Mouse (Mus musculus) brown adipose tissue, adult 24 weeks (tissue): ENCODE results near the gene Ankle1. TPM values are rescaled to one million over a fixed set of nuclear protein-coding genes. Genes with fewer than 3 reads are reported as not detected.
"Not testable (repeated sequence)": the region's sequence is repeated elsewhere in the genome, so short reads cannot be mapped to it uniquely, and the experiment has no call there.

Experiments
- H3K27ac ChIP-seq: fragments of 200-500 bp; replicated peaks from 2 replicates; pipeline ENCODE4 v1.5.1; 2012; ENCODE audit warnings: low read depth, mild to moderate bottlenecking, low read length
- H3K4me1 ChIP-seq: fragments of 200-500 bp; 2 replicates; pipeline ENCODE4 v1.6.1; 2012; ENCODE audit warnings: low read length, mixed read lengths; ENCODE audit not compliant: control insufficient read depth, insufficient read depth, insufficient read length
- H3K4me3 ChIP-seq: fragments of 200-500 bp; 2 replicates; pipeline ENCODE4 v1.5.1; 2012; ENCODE audit warnings: low read depth, mild to moderate bottlenecking, low read length, moderate library complexity; ENCODE audit not compliant: insufficient read depth
- polyA plus RNA-seq: library from polyadenylated mRNA; stranded (reverse); fragments of >200 nt; gene quantifications from 2 replicates; pipeline ENCODE4 v1.2.4, GENCODE M21; 2012; ENCODE audit not compliant: missing spikeins, insufficient read depth, insufficient read length

Gene Ankle1
- polyA plus RNA-seq, 1 experiment: not detected

DNA sequence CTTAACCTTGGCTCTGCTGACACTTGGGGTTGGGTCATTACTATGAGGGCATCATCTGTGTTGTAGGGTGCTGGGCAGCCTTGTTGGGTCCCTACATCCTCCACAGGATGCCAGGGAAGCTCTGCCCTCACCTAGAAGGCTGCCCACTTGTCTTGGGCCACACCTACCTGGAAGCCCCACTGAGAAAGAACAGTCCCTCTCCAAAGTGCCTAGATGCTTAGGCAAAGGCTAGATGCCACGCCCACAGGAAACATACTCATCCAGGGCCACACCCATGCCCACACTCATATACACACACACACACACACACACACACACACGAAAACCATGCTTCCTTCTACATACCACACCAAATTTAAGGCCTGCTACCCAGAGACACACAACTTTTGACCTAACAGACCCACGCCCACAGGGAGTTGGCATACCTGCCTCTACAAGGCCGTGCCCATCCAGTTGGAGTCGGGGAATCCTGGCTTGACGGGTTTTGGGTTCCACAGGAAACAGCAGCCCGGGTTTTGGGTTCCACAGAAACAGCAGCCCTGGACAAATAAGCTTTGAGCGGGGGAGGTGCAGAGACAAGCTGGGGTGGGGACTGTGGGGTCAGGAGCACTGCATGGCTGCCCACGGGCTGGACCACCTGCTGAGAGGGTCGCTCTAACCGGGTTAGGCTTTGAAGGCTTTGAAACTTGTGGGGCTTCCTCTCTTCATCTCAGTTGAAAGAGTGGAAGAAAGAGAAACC lies 5.9 kb downstream of the Ankle1 start:
- H3K4me1 ChIP-seq: no peaks in the 10 kb centered on the region
- no peak overlapping the region for H3K4me3 ChIP-seq
- no peak overlapping the region for H3K27ac ChIP-seq

DNA sequence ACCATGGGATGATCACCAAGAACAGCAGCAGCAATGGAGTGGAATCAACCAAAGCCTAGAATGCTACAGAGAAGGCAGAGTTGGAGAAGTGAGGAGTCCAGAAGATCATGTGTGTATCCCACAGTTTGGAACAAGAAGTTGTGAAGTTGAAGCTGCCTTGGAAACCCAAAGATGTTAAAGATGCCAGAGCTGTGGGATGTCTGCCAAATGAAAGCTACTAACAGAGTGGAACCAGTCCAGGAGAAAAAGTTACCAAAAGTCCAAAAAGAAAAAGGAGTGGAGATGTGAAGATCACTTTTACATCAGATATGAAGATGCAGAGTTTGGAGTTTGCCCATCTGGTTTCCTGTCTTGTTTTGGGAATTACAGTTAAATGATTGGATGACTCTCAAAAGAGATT lies 16.3 kb downstream of the Ankle1 start:
- H3K4me3 ChIP-seq: no peak overlapping the region
- no peaks in the 10 kb centered on the region for H3K4me1 ChIP-seq
- no peak overlapping the region for H3K27ac ChIP-seq

DNA sequence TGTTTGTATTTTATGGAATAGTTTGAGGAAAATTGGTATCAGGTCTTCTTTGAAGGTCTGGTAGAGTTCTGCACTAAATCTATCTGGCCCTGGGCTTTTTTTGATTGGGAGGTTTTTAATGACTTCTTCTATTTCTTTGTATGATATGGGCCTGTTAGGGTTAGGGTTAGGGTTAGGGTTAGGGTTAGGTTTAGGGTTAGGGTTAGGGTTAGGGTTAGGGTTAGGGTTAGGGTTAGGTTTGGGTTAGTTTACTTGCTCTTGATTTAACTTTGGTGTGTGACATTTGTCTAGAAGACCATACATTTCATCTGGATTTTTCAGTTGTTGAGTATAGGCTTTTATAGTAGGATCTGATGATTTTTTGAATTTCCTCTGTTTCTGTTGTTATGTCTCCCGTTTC lies 27.1 kb downstream of the Ankle1 start:
- not testable (repeated sequence) for H3K4me3 ChIP-seq, H3K4me1 ChIP-seq, H3K27ac ChIP-seq

DNA sequence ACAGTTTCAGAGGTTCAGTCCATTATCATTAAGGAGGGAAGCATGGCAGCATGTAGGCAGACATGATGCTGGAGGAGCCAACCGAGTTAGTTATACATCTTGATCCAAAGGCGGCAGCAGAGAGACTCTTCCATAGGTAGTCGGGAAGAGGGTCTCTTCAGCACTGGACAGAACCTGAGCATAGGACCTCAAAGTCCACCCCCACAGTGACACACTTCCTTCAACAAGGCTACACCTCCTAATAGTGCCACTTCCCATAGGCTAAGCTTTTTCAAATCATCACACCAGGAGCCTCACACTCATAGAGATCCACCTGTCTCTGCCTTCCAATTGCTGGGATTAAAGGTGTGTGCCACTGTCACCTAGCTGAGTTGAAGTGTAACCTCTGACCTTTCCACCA lies 31.2 kb downstream of the Ankle1 start:
- Histone ChIP-seq H3K4me3 (no peak overlapping the region), H3K4me1 (no peaks in the 10 kb centered on the region), H3K27ac (no peak overlapping the region)

DNA sequence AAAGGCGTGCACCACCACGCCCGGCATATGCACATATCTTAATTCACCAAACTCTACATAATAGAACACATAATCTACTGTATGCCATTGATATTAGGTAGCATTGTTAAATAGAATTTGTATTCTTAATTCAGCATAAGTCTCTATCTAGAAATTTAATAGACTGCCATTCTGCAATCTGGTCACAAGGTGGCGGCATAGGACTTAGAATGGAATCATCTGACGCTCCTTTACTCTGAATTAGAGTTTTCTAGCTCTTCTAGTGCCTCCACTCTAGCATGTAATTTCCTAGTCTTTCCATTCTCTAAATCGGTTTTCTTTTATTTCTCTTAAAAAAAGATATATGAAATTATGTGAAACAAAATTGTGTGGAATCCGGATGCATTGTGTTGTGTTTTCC lies 35.6 kb downstream of the Ankle1 start:
- Histone ChIP-seq H3K27ac (no peak overlapping the region), H3K4me3 (no peak overlapping the region), H3K4me1 (no peaks in the 10 kb centered on the region)

DNA sequence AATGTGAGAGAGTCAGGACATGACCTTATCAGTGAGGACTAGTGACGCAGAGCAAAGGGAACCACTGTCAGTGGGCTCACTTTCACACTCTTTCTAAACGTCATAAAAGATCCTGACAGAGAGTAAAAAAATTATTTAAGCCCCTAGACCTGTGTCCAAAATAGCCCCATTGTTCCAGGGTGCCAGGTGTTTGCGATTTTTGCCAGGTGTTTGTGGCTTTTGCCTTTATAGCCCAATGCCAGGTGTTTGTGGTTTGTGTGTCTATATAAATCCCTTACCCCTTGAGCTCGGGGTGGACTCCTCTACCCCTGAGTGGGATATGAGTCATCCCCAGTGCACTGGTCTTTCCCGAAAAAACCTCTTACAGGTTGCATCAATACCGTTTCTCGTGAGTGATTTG lies 39.3 kb downstream of the Ankle1 start:
- Histone ChIP-seq H3K27ac (no peak overlapping the region), H3K4me3 (no peak overlapping the region), H3K4me1 (no peaks in the 10 kb centered on the region)

DNA sequence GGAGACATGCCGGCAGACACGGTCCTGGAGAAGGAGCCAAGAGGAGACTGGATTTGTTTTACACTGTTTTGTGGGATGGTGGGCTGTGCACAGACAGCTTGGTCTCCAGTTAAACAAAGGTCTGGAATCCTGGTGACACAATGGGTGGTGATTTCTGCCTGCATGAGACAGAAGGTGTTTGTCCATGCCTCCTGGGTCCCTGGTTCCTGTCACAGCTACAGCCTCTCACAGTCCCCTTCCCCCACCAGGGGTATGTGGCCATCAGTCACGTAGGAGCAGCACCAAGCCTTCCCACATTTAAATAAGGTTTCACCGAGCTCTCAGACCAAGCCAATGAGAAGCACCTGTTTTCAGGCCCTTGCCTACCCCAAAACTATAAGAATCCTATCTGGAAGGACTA lies 45.5 kb downstream of the Ankle1 start:
- Histone ChIP-seq H3K4me3 (no peak overlapping the region), H3K27ac (no peak overlapping the region), H3K4me1 (no peaks in the 10 kb centered on the region)

DNA sequence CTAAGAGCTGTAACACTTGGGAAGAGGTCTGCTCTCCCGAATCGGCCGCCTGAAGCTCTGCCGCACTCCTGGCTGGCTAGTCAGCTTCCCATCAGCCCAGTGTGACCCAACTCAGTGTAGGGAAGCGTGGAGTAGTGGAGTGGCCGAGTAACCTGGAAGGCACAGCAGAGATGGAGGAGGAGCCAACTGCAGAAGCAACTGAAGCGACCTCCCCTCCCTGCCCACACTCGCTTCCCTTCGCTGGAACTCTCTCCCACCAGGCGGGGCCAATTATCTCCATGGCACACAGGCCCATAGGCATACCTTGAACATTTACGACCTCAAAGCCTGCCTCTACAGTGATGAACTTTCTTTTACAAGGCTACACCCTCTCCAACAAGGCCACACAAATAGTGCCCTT lies 46.0 kb downstream of the Ankle1 start:
- Histone ChIP-seq H3K4me1 (no peaks in the 10 kb centered on the region), H3K4me3 (no peak overlapping the region), H3K27ac (no peak overlapping the region)

DNA sequence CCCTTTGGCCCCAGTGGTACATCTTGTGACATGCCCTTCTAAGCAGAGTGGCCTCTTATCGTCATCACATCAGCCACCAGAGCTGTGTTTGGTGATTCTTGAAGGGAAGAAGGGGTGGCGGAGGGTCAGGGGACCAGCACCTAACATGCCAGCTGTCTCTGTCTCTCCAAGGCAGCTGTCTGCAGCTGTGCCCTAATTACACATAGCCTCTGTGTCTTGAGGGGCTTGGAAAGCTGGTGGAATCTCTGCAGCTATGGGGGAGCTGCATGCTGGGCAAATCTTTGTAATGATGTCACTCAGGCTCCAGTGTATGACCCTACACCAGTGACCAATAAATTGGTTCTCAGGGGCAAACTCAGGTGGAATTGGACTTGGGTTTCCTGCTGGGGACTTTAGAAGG lies 46.9 kb downstream of the Ankle1 start:
- Histone ChIP-seq H3K4me3 (no peak overlapping the region), H3K4me1 (0 out of 2 replicates have a peak, but pooled peaks cover 3% of the 10 kb centered on the region), H3K27ac (no peak overlapping the region)

DNA sequence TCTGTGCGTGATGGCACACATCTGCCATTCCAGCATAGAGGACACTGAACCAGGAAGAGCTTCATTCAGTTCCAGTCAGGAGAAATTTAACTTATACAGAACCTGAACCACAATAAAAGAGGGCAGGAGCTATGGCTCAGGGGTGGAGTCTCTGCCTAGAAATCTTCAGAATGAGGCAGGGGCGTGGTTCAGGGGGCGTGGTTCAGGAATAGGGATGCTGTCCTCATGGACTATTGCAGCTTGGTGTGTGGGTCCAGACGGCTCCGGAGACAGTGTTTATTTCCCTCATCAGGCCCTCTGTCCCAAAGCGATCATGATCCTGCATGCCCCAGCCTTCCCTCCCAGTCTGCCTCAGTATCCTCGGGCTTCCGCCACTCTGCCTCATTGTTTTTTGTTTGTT lies 48.9 kb downstream of the Ankle1 start:
- Histone ChIP-seq H3K4me1 (0 out of 2 replicates have a peak, but pooled peaks cover 3% of the 10 kb centered on the region), H3K27ac (no peak overlapping the region), H3K4me3 (no peak overlapping the region)

DNA sequence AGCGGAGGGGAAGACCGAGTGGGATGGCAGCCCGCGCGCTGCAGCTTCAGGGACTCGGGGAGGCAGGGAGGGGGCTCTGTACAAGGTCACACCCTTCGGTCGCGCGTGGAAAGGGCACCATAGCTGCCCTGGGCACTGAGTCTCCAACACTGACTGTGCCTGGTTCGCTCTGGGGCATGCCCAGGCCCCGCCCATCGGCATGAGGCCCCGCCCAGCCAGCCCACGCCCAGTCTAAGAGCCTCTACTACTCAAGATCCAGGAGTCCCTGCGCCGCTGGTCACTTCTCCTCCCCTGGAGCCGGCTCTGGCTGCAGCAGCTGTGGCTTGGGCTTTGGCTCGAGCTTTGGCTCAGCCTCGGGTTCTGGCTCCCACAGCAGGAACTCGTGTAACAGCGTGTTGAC lies 51.1 kb downstream of the Ankle1 start:
- H3K27ac ChIP-seq: no peak overlapping the region
- H3K4me3 ChIP-seq: no peak overlapping the region
- 0 out of 2 replicates have a peak, but pooled peaks cover 3% of the 10 kb centered on the region for H3K4me1 ChIP-seq

DNA sequence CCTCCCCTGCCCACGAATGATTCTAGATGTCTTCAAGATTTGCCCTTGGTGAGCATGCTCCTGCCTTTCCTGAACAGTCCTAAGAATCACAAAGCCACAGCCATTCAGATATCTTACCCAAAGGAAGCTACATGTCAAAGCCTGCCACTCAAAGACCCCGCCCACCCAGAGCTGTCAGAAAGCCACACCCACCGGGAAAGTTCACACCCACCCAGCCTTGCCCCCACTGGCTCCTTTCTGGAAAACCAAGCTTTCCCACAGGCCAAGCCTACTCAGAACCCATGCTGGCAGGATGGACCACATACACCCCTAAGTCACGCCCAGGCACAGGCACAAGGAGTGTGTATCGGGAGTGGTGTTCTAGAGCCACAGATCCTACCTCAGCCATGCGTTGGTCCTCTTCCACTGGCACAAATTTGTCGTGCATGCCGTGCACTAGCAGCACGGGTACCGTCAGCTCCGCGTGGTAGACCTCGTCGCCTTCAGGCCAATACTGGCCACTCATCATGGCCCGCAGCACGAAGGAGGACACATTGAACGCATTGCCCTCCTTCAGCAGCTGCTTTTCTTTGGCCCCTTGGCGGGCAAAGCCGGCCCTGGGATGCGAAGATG lies 52.0 kb downstream of the Ankle1 start:
- H3K4me1 ChIP-seq: 0 out of 2 replicates have a peak, but pooled peaks cover 3% of the 10 kb centered on the region
- H3K4me3 ChIP-seq: no peak overlapping the region
- H3K27ac ChIP-seq: no peak overlapping the region

Other genes starting within 250 kb of the Ankle1 start
- gene Myo9b, start 133.3 kb upstream of the Ankle1 start, polyA plus RNA-seq: 10.3 and 14.4 TPM in 2 replicates
- 2.8 and 5.3 TPM in 2 replicates for gene Haus8, start 133.1 kb upstream of the Ankle1 start, polyA plus RNA-seq
- gene Use1, start 39.2 kb upstream of the Ankle1 start, polyA plus RNA-seq: 116 and 173 TPM in 2 replicates
- gene Ocel1, start 34.7 kb upstream of the Ankle1 start, polyA plus RNA-seq: 8.3 and 9.1 TPM in 2 replicates
- 43.4 and 56.0 TPM in 2 replicates for gene Nr2f6, start 24.1 kb upstream of the Ankle1 start, polyA plus RNA-seq
- 12.8 and 20.7 TPM in 2 replicates for gene Ushbp1, start 10.2 kb upstream of the Ankle1 start, polyA plus RNA-seq
- 78.3 and 79.0 TPM in 2 replicates for gene Babam1, start 9.1 kb upstream of the Ankle1 start, polyA plus RNA-seq
- 2.2 and 2.6 TPM in 2 replicates for gene Abhd8, start 57.6 kb downstream of the Ankle1 start, polyA plus RNA-seq
- gene Mrpl34, start 58.9 kb downstream of the Ankle1 start, polyA plus RNA-seq: 313 and 378 TPM in 2 replicates
- gene Dda1, start 63.2 kb downstream of the Ankle1 start, polyA plus RNA-seq: 23.6 and 34.4 TPM in 2 replicates
- 7.3 and 9.3 TPM in 2 replicates for gene Ano8, start 80.0 kb downstream of the Ankle1 start, polyA plus RNA-seq
- gene Gtpbp3, start 82.1 kb downstream of the Ankle1 start, polyA plus RNA-seq: 6.7 and 9.1 TPM in 2 replicates
- 4.3 and 6.1 TPM in 2 replicates for gene Plvap, start 105.7 kb downstream of the Ankle1 start, polyA plus RNA-seq
- not detected in 2 replicates for gene Ccdc194, start 119.7 kb downstream of the Ankle1 start, polyA plus RNA-seq
- gene Bst2, start 131.4 kb downstream of the Ankle1 start, polyA plus RNA-seq: 17.3 and 38.4 TPM in 2 replicates
- gene Mvb12a, start 136.9 kb downstream of the Ankle1 start, polyA plus RNA-seq: 29.7 and 30.9 TPM in 2 replicates
- not detected in 2 replicates for gene Tmem221, start 152.9 kb downstream of the Ankle1 start, polyA plus RNA-seq
- gene Nxnl1, start 160.6 kb downstream of the Ankle1 start, polyA plus RNA-seq: 0.50 and 1.5 TPM in 2 replicates
- gene Slc27a1, start 162.9 kb downstream of the Ankle1 start, polyA plus RNA-seq: 71.7 and 118 TPM in 2 replicates
- gene Pgls, start 186.2 kb downstream of the Ankle1 start, polyA plus RNA-seq: 181 and 189 TPM in 2 replicates
- gene Fam129c, start 191.6 kb downstream of the Ankle1 start, polyA plus RNA-seq: 1.5 TPM in 1 of 2 replicates, not detected in the other
- gene Colgalt1, start 205.0 kb downstream of the Ankle1 start, polyA plus RNA-seq: 15.1 and 20.1 TPM in 2 replicates